Mouse (Mus musculus): ENCODE measurements at regions not wholly inside any gene's neighbourhood (a gene's known extent, or its start where the extent isn't known, plus 50 kb on each side); places are given as distances from the start of the nearest gene placed in this dataset.
A peak's percentile ranks its signal among the peaks of the same experiment; 100 is the strongest.

- Histone ChIP-seq H3K36me3 (replicated peaks; ENCODE audit: control insufficient read depth, insufficient read depth, low read depth, low read length) (no peaks in the 10 kb centered on the region), H3K4me3 (ENCODE audit: low read depth, low read length) (no peak overlapping the region), H3K9me3 (replicated peaks; ENCODE audit: control insufficient read depth, low read length) (no peaks in the 10 kb centered on the region), H3K27ac (replicated peaks; ENCODE audit: low read depth, low read length) (no peak overlapping the region), H3K27me3 (ENCODE audit: control insufficient read depth, insufficient read depth, low read length) (no peaks in the 10 kb centered on the region), H3K4me2 (ENCODE audit: low read depth, low read length) (no peak overlapping the region), H3K9ac (replicated peaks; ENCODE audit: low read length) (no peak overlapping the region), H3K4me1 (ENCODE audit: control insufficient read depth, insufficient read depth, low read length) (no peaks in the 10 kb centered on the region)
- DNase-seq (ENCODE audit: low spot score) (no peak), ATAC-seq (replicated peaks; ENCODE audit: insufficient number of reproducible peaks, low FRiP score, low TSS enrichment, low read depth) (no peak)
- 62% methylated on average over 1 of the region's 1 CpGs for WGBS
Measured at GRCm38 (mm10) chr12:95392821-95393220, 299.2 kb upstream of the Flrt2 start.

- no peak overlapping the region for H3K9ac ChIP-seq (replicated peaks; ENCODE audit: low read length)
- H3K4me2 ChIP-seq (ENCODE audit: low read depth, low read length), result no peak overlapping the region
- DNase-seq (ENCODE audit: low spot score) (no peak), ATAC-seq (replicated peaks; ENCODE audit: insufficient number of reproducible peaks, low FRiP score, low TSS enrichment, low read depth) (no peak)
- H3K4me3 ChIP-seq (ENCODE audit: low read depth, low read length), result no peak overlapping the region
- H3K4me1 ChIP-seq (ENCODE audit: control insufficient read depth, insufficient read depth, low read length), result no peaks in the 10 kb centered on the region
- no peaks in the 10 kb centered on the region for H3K9me3 ChIP-seq (replicated peaks; ENCODE audit: control insufficient read depth, low read length)
- WGBS, result 67% methylated on average over 2 of the region's 2 CpGs
- H3K27ac ChIP-seq (replicated peaks; ENCODE audit: low read depth, low read length), result no peak overlapping the region
- no peaks in the 10 kb centered on the region for H3K27me3 ChIP-seq (ENCODE audit: control insufficient read depth, insufficient read depth, low read length)
- H3K36me3 ChIP-seq (replicated peaks; ENCODE audit: control insufficient read depth, insufficient read depth, low read depth, low read length), result no peaks in the 10 kb centered on the region
Measured at GRCm38 (mm10) chr12:95394991-95395530, 297.0 kb upstream of the Flrt2 start.

- Histone ChIP-seq H3K4me2 (ENCODE audit: low read depth, low read length) (no peak overlapping the region), H3K4me1 (ENCODE audit: control insufficient read depth, insufficient read depth, low read length) (no peaks in the 10 kb centered on the region), H3K27ac (replicated peaks; ENCODE audit: low read depth, low read length) (no peak overlapping the region), H3K27me3 (ENCODE audit: control insufficient read depth, insufficient read depth, low read length) (no peaks in the 10 kb centered on the region), H3K4me3 (ENCODE audit: low read depth, low read length) (no peak overlapping the region), H3K9ac (replicated peaks; ENCODE audit: low read length) (no peak overlapping the region), H3K9me3 (replicated peaks; ENCODE audit: control insufficient read depth, low read length) (no peaks in the 10 kb centered on the region), H3K36me3 (replicated peaks; ENCODE audit: control insufficient read depth, insufficient read depth, low read depth, low read length) (no peaks in the 10 kb centered on the region)
- no peak for ATAC-seq (replicated peaks; ENCODE audit: insufficient number of reproducible peaks, low FRiP score, low TSS enrichment, low read depth)
- no peak for DNase-seq (ENCODE audit: low spot score)
- 84% methylated on average over 3 of the region's 3 CpGs for WGBS
Measured at GRCm38 (mm10) chr12:95420861-95421260, 271.2 kb upstream of the Flrt2 start.

GRCm38 (mm10) chr12:95424739-95425138 lies 267.3 kb upstream of the Flrt2 start:
- Histone ChIP-seq H3K27me3 (ENCODE audit: control insufficient read depth, insufficient read depth, low read length) (no peaks in the 10 kb centered on the region), H3K4me3 (ENCODE audit: low read depth, low read length) (no peak overlapping the region), H3K9ac (replicated peaks; ENCODE audit: low read length) (no peak overlapping the region), H3K27ac (replicated peaks; ENCODE audit: low read depth, low read length) (no peak overlapping the region), H3K9me3 (replicated peaks; ENCODE audit: control insufficient read depth, low read length) (no peaks in the 10 kb centered on the region), H3K36me3 (replicated peaks; ENCODE audit: control insufficient read depth, insufficient read depth, low read depth, low read length) (no peaks in the 10 kb centered on the region), H3K4me2 (ENCODE audit: low read depth, low read length) (no peak overlapping the region), H3K4me1 (ENCODE audit: control insufficient read depth, insufficient read depth, low read length) (no peaks in the 10 kb centered on the region)
- ATAC-seq (replicated peaks; ENCODE audit: insufficient number of reproducible peaks, low FRiP score, low TSS enrichment, low read depth) (no peak), DNase-seq (ENCODE audit: low spot score) (no peak)
- 79% methylated on average over 2 of the region's 2 CpGs for whole genome bisulfite sequencing

- no peak overlapping the region for H3K4me2 ChIP-seq (ENCODE audit: low read depth, low read length)
- no peak for ATAC-seq (replicated peaks; ENCODE audit: insufficient number of reproducible peaks, low FRiP score, low TSS enrichment, low read depth)
- H3K27me3 ChIP-seq (ENCODE audit: control insufficient read depth, insufficient read depth, low read length), result no peaks in the 10 kb centered on the region
- H3K4me1 ChIP-seq (ENCODE audit: control insufficient read depth, insufficient read depth, low read length), result no peaks in the 10 kb centered on the region
- H3K9ac ChIP-seq (replicated peaks; ENCODE audit: low read length), result no peak overlapping the region
- H3K4me3 ChIP-seq (ENCODE audit: low read depth, low read length), result no peak overlapping the region
- 62% methylated on average over 2 of the region's 2 CpGs for WGBS
- no peaks in the 10 kb centered on the region for H3K36me3 ChIP-seq (replicated peaks; ENCODE audit: control insufficient read depth, insufficient read depth, low read depth, low read length)
- H3K9me3 ChIP-seq (replicated peaks; ENCODE audit: control insufficient read depth, low read length), result no peaks in the 10 kb centered on the region
- H3K27ac ChIP-seq (replicated peaks; ENCODE audit: low read depth, low read length), result no peak overlapping the region
- no peak for DNase-seq (ENCODE audit: low spot score)
Measured at GRCm38 (mm10) chr12:95437226-95437625, 254.8 kb upstream of the Flrt2 start.

- Histone ChIP-seq H3K4me2 (ENCODE audit: low read depth, low read length) (no peak overlapping the region), H3K27ac (replicated peaks; ENCODE audit: low read depth, low read length) (no peak overlapping the region), H3K36me3 (replicated peaks; ENCODE audit: control insufficient read depth, insufficient read depth, low read depth, low read length) (no peaks in the 10 kb centered on the region), H3K27me3 (ENCODE audit: control insufficient read depth, insufficient read depth, low read length) (no peaks in the 10 kb centered on the region), H3K4me1 (ENCODE audit: control insufficient read depth, insufficient read depth, low read length) (no peaks in the 10 kb centered on the region), H3K9me3 (replicated peaks; ENCODE audit: control insufficient read depth, low read length) (no peaks in the 10 kb centered on the region), H3K9ac (replicated peaks; ENCODE audit: low read length) (no peak overlapping the region), H3K4me3 (ENCODE audit: low read depth, low read length) (no peak overlapping the region)
- DNase-seq (ENCODE audit: low spot score), result no peak
- no peak for ATAC-seq (replicated peaks; ENCODE audit: insufficient number of reproducible peaks, low FRiP score, low TSS enrichment, low read depth)
- 95% methylated on average over 4 of the region's 4 CpGs for WGBS
Measured at GRCm38 (mm10) chr12:95457480-95457879, 234.5 kb upstream of the Flrt2 start.

- no peak overlapping the region for H3K27ac ChIP-seq (replicated peaks; ENCODE audit: low read depth, low read length)
- no peak overlapping the region for H3K9ac ChIP-seq (replicated peaks; ENCODE audit: low read length)
- H3K27me3 ChIP-seq (ENCODE audit: control insufficient read depth, insufficient read depth, low read length), result no peaks in the 10 kb centered on the region
- no peaks in the 10 kb centered on the region for H3K36me3 ChIP-seq (replicated peaks; ENCODE audit: control insufficient read depth, insufficient read depth, low read depth, low read length)
- peak overlapping the region; percentile 11; the same call in 1 of the 2 replicates for H3K4me2 ChIP-seq (ENCODE audit: low read depth, low read length)
- no peak overlapping the region for H3K4me3 ChIP-seq (ENCODE audit: low read depth, low read length)
- DNase-seq (ENCODE audit: low spot score) (peak; percentile 55), ATAC-seq (replicated peaks; ENCODE audit: insufficient number of reproducible peaks, low FRiP score, low TSS enrichment, low read depth) (peak; percentile 59; the same call in 1 of the 2 replicates)
- no peaks in the 10 kb centered on the region for H3K9me3 ChIP-seq (replicated peaks; ENCODE audit: control insufficient read depth, low read length)
- WGBS, result 20% methylated on average over 12 of the region's 12 CpGs
- H3K4me1 ChIP-seq (ENCODE audit: control insufficient read depth, insufficient read depth, low read length), result no peaks in the 10 kb centered on the region
Measured at GRCm38 (mm10) chr12:95466502-95467490, 225.2 kb upstream of the Flrt2 start.

- no peaks in the 10 kb centered on the region for H3K27me3 ChIP-seq (ENCODE audit: control insufficient read depth, insufficient read depth, low read length)
- ATAC-seq (replicated peaks; ENCODE audit: insufficient number of reproducible peaks, low FRiP score, low TSS enrichment, low read depth), result no peak
- no peak overlapping the region for H3K4me3 ChIP-seq (ENCODE audit: low read depth, low read length)
Measured at GRCm38 (mm10) chr12:95469897-95470296, 222.1 kb upstream of the Flrt2 start.

More at GRCm38 (mm10) chr12:95469897-95470296, 222.1 kb upstream of the Flrt2 start:
- WGBS, result 61% methylated on average over 6 of the region's 6 CpGs
- Histone ChIP-seq H3K4me1 (ENCODE audit: control insufficient read depth, insufficient read depth, low read length) (no peaks in the 10 kb centered on the region), H3K9ac (replicated peaks; ENCODE audit: low read length) (no peak overlapping the region), H3K27ac (replicated peaks; ENCODE audit: low read depth, low read length) (no peak overlapping the region), H3K4me2 (ENCODE audit: low read depth, low read length) (no peak overlapping the region), H3K9me3 (replicated peaks; ENCODE audit: control insufficient read depth, low read length) (no peaks in the 10 kb centered on the region), H3K36me3 (replicated peaks; ENCODE audit: control insufficient read depth, insufficient read depth, low read depth, low read length) (no peaks in the 10 kb centered on the region)
- no peak for DNase-seq (ENCODE audit: low spot score)

All from embryonic facial prominence, embryonic 11.5 days (tissue).